Mouse (Mus musculus): ENCODE results near the gene Arhgap23.

The Arhgap23 gene

GRCm38 (mm10) chr11:97415330-97415711 lies at the start of gene Arhgap23:
Gene Arhgap23 (plus strand): TSS chr11:97415533.
- DNase-seq (ENCODE audit: low read depth) = peak; percentile 89

- DNase-seq (ENCODE audit: low read depth) = no peak
Observed at GRCm38 (mm10) chr11:97365556-97365955, 49.8 kb upstream of the Arhgap23 start.

- DNase-seq (ENCODE audit: low read depth) = no peak
Observed at GRCm38 (mm10) chr11:97368501-97368900, 46.8 kb upstream of the Arhgap23 start.

DNA sequence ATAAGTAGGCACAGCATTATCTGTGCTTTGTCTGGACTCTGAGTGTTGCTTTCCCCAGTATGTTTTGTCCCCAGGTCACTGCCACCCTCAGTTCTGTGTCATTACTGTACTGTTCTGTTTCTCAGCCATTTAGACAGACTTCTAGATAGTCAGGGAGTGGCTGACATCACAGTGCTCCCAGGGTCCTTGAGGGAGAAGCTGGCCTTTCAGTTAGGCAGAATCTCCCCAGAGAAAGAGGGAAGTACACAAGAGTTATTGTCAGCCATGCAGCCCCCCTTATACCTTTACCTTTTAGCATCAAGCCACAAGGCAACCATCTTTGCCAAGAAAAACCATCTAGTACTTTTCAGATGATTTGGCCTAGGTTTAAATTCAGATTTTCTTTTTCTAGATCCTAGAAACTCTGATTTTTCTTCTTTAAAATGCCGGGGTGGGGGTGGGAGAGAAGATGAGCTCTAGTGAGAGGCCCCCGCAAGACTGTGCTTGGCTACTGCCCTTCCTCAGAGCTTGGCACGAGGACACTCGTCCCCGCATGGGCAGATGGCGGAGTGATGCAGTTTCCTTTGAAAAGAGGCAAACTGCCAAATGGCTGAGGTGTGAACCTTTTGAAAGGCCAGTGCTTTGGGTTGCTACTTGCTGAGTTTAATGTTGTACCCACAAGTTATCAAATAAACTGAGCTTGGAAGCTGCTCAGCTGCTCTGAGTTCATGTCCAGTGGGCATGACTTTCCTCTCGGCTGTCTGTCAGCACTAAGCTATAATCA lies 44.8 kb upstream of the Arhgap23 start:
- DNase-seq (ENCODE audit: low read depth) = no peak

GRCm38 (mm10) chr11:97372159-97372864 lies 43.0 kb upstream of the Arhgap23 start:
- DNase-seq (ENCODE audit: low read depth) = no peak

DNA sequence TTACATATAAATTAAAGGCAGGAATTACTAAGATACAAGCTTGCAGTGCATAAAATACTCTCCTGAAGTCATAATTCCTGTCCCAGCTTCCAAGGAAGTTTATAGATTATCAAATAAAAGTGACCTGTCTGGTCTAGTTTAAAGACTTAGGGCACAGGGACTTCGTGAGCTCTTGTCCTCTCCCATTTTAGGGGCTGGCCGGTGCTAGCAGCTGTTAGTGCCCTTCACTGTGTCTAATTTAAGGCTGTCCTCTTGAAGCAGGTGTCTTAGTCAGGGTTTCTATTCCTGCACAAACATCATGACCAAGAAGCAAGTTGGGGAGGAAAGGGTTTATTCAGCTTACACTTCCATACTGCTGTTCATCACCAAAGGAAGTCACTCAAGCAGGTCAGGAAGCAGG lies 41.9 kb upstream of the Arhgap23 start:
- DNase-seq (ENCODE audit: low read depth) = no peak

DNA sequence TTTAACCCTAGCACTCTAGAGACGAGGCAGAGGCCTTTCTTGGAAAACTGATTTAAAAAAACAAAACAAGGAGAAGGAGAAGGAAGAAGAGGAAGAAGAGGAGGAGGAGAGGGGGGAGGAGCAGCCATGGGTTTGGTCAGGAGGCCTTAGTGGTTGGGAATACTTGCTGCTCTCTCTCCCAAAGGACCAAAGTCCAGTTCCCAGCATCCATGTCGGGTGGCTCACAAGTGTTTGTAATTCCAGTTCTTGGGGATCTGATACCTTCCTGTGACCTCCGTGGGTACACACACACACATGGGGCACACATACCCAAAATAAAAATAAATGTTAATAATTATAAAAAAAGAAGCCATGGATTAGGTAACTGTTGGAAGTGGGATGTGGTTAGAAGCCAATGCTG lies 35.3 kb upstream of the Arhgap23 start:
- no peak for DNase-seq (ENCODE audit: low read depth)

DNA sequence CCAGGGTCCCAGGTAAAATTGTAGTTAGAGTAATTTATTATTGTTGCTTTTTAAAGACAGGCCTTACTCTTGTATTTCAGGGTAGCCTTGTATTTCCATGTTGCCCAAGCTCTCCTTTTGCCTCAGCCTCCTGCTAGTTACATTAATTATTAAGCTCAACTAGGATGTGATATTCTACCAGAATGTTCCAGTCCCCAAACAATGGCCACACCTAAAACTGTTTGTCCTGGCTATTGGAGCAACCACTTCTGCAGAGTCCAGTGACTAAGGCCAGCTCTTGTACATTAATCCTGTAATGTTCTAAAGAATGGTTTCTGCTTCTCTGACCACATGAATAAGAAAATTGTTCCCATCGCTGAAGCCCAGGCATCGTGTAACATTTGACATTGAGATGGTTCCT lies 32.3 kb upstream of the Arhgap23 start:
- no peak for DNase-seq (ENCODE audit: low read depth)

GRCm38 (mm10) chr11:97383764-97384163 lies 31.6 kb upstream of the Arhgap23 start:
- DNase-seq (ENCODE audit: low read depth) = no peak

GRCm38 (mm10) chr11:97387811-97388210 lies 27.5 kb upstream of the Arhgap23 start:
- no peak for DNase-seq (ENCODE audit: low read depth)

DNA sequence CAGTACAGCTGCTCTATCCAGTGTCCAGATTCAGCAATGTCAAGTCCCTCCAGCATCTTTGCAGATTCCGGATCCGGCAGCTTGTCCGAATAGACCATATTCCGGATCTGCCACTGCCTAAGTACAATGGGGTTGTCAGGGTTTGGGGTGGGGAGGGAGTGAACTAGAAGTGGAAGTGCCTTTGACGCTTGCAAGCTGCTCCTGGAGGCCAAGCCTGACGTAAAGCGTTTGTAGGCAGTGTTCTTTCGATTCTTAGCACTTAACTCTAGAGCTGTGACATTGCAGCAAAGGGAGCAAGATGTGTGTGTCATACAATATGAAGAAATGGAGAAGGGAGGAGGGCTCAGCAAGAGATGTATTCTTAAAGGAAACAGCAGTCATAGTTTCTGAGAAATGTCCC lies 26.2 kb upstream of the Arhgap23 start:
- DNase-seq (ENCODE audit: low read depth) = no peak

DNA sequence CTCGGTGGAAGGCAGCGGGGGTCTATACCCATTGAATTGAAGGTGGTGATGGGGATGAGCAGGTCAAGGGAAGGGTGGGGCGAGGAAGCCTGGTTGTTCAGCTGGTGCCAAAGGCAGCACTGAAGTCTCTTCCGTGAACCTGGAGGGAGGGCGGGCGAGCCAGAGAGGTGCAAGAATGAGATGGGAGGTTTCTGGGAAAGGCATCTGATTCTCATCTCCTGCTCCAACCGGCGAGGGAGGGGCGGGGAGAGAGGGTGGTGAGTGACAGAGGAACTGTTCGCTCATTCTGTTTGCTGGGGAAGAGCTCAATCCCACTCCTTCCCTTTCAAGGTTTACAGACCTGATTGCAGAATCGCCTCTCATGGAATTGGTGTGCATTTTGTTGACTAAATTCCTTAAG lies 21.7 kb upstream of the Arhgap23 start:
- no peak for DNase-seq (ENCODE audit: low read depth)

DNA sequence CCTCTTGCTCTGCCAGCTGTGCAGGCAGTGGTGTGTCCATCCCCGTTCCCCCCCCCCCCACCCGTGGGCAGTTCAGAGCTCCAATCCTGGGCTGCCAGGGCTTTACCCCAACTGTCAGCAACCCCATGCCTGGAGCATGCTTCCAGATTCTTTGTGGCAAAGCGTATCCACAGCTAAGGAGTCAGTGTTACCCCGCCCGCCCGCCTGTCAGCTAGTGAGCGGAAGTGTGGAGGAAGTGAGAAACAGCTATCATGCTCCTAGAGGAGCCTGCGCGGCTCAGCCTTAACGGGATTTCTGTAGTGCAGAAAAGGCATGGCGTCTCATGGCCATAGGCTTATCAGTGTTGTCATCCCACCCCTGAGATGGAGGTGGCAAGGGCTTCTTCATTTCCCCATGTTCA lies 21.2 kb upstream of the Arhgap23 start:
- DNase-seq (ENCODE audit: low read depth) = no peak

DNA sequence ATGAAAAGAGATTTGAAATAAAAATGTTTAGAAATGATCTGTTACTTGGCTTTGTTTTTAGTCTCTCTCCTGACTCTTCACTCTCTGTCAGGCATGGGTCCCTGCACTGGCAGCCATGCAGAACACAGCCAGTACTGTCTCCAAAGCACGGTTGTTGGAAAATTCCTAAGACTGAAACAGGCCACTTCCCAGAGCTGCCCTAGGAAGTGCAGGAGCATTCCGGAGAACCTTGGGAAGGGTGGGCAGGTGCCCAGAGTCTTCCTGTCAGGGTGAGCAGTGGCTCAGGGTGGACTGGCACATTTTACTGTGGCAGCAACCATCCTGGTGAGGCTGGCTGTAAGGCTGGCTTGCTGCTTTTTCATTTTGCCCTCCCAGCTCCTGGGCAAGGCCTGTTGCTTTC lies 16.8 kb upstream of the Arhgap23 start:
- no peak for DNase-seq (ENCODE audit: low read depth)

- DNase-seq (ENCODE audit: low read depth) = peak; percentile 90
Observed at GRCm38 (mm10) chr11:97399958-97400710, 15.2 kb upstream of the Arhgap23 start.

- peak; percentile 44 for DNase-seq (ENCODE audit: low read depth)
Observed at GRCm38 (mm10) chr11:97401082-97401481, 14.3 kb upstream of the Arhgap23 start.

DNA sequence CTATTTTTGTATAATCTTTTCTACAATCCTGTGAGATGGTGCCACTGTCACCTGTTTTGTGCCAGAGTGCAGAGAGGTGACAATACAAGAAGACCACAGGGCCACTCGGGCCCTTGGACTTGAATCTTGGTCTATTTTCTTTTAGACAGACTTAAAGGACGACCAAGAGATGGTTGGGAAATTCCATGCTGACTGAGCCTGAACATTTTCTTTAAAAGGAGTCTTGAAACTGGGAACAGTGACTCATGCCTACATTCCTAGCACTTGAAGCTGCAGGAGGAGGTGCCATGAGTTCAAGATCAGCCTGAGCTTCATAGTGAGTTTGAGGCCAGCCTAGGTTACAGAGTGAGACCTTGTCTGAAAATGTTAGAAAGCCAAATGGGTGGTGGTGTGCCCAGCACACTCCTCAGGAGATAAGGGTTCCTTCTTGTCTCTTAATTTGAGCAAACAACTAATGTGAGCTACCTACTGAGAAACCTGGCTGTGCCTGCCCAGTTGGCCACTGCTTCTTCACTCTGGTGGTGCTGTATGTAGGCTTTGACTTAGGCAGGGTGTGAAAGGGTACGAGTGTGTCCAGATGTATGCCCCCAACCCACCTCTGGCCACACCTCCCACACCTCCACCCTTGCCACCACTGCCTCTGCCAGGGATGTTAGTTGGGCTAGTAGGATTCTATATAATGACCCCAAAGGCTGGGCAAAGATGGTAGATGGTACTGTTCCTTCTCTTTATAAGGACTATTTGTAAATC lies 13.5 kb upstream of the Arhgap23 start:
- peak; percentile 73 for DNase-seq (ENCODE audit: low read depth)

DNA sequence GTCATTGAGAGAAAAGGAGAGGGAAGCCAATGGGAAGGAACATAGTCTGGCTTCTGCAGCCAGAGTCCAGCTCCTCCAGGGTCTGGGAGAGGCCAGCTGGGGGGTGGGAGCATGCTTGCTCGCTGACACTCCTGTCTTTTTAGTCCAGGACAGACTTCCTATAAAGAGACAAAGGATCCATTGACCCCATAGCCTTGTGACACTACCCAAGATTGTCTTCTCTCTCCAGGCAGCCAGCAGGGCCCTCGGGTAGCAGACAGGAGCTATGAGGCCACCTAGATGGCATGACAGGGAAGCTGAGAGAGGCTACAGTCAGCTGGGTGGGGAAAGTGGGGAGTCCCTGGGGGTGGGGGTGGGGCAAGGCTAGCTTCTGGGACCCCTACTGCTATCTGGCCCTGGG lies 12.6 kb upstream of the Arhgap23 start:
- DNase-seq (ENCODE audit: low read depth) = no peak

- no peak for DNase-seq (ENCODE audit: low read depth)
Observed at GRCm38 (mm10) chr11:97403614-97404183, 11.6 kb upstream of the Arhgap23 start.

GRCm38 (mm10) chr11:97404184-97404760 lies 11.1 kb upstream of the Arhgap23 start:
- DNase-seq (ENCODE audit: low read depth) = no peak

- no peak for DNase-seq (ENCODE audit: low read depth)
Observed at GRCm38 (mm10) chr11:97404761-97405190, 10.6 kb upstream of the Arhgap23 start.
